Mouse (Mus musculus) lung, adult 2 months (tissue): ENCODE data around the gene Gm20388.

Experiments used
- CTCF ChIP-seq: fragments of 200-500 bp; IDR thresholded peaks from 2 replicates; pipeline ENCODE4 v1.5.1; 2011; ENCODE audit warnings: mild to moderate bottlenecking, low read length, control low read depth; ENCODE audit not compliant: insufficient read depth
- POLR2A ChIP-seq: fragments of 200-500 bp; IDR thresholded peaks from 2 replicates; pipeline ENCODE4 v1.6.1; 2011; ENCODE audit warnings: low read depth, mild to moderate bottlenecking, control low read depth, low read length, borderline replicate concordance; ENCODE audit errors: extremely low read depth

DNA sequence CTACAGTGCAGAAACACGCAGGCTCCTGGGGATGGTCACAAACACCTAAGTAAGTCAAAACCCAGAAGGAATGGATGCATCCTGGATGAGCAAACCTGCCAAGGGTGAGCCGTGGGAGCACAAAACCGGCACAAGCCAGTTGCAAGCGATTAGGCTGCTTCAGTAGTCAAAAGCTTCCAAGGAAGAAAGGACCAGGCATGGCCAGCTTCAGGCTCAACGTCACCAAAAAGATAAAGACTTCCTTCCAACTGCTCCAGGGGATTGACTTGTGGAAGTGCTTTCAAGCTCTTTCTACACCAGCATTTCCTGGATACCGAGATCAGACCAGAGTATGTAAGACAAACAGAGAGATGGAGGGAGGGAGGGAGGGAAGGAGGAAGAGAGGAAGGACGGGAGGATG lies 1474.9 kb downstream of the Gm20388 start:
- TF ChIP-seq CTCF = no peak
- no peak for TF ChIP-seq POLR2A
